ENCODE assay signal across 16 mouse cellular contexts in the genomic region with DNA sequence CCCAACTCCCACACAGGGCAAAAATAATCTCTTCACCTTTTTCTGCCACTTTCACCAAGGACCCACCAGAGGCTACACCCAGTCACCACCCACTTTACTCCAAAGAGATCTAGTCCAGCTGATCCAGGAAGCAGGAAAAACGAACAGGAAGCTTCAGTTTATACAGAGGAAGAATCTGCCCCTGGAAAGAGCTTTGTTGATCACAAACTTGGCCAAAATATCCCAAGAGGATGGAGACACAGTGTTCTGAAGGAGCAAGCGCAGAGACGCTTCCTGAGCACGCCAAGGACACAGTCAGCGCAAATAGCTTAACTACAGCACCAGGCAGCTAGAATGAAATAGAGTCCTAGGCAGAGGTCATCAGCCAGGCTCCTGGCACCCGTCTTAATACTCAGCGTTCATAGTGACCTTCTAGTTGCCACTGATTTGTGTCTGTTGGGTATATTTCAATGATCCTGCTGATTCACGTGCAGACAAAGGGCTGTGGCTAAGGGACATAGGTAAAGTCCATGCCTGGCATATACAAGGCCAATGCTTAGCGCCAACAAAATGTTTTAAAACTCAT.
A peak's percentile ranks its signal among the peaks of the same experiment; 100 is the strongest.
DNase-seq lines count a peak whose midpoint lies in the region; TF ChIP-seq lines count a peak whose summit lies in the region.
"Had no signal": no experiment of that assay in that cellular context is flagged by ENCODE, and none has a peak within 500 bp of the region (broad histone marks: within the 10 kb centered on the region; RNA-seq: fewer than 3 reads in every experiment).

No protein-coding gene starts in this region.

- no peak for TF ChIP-seq CTCF in gastrocnemius, adult 2 months (IDR thresholded peaks at IDR 0.05)

- H3K27ac ChIP-seq in gastrocnemius, adult 2 months: peak overlapping the region; percentile 61
- H3K27ac ChIP-seq: forebrain, embryonic 13.5 days; hindbrain, embryonic 15.5 days; kidney, embryonic 15.5 days; limb, embryonic 10.5 days; midbrain, embryonic 12.5 days had no signal

- intact Hi-C loops in gastrocnemius, adult 2 months (cut with DNase I): no loop called here
- intact Hi-C loops in heart, postnatal 14 days (cut with DNase I): no loop called here

- H3K4me3 ChIP-seq in gastrocnemius, adult 2 months: no peak overlapping the region
- H3K4me3 ChIP-seq: forebrain, embryonic 13.5 days; hindbrain, embryonic 15.5 days; kidney, embryonic 15.5 days; limb, embryonic 10.5 days; midbrain, embryonic 12.5 days had no signal

- DNase-seq in gastrocnemius, adult 2 months: no peak
- no peak for DNase-seq in gastrocnemius, postnatal 4 days (ENCODE audit: low spot score in 2 of 2)
- peak; percentile 82 for DNase-seq in adrenal gland, adult 2 months
- DNase-seq in heart, postnatal 14 days: peak; percentile 1 to 2
- DNase-seq in lung, postnatal 10 days: peak; percentile 55
- no peak for DNase-seq in layer of hippocampus, postnatal 25 days (ENCODE audit: extremely low spot score in 1 of 2, low spot score in 1 of 2)
- DNase-seq in kidney, postnatal 25 days: no peak
- DNase-seq in spleen, postnatal 4 days (ENCODE audit: low spot score in 2 of 2): no peak
- DNase-seq: cerebellum, postnatal 25 days; layer of hippocampus, postnatal 36 days; thymus, adult 18-20 months had no signal

Comparison
In these comparisons a context has a peak if more than half of its experiments do, and no peak if none do; other contexts are left out.
1. DNase-seq: peak in adrenal gland, adult 2 months (single experiment), heart, postnatal 14 days (2 of 2) and lung, postnatal 10 days (single experiment); none in gastrocnemius, adult 2 months (single experiment), gastrocnemius, postnatal 4 days (0 of 2), layer of hippocampus, postnatal 25 days (0 of 2), kidney, postnatal 25 days (0 of 2) and spleen, postnatal 4 days (0 of 2).